Mouse (Mus musculus): ENCODE measurements around the gene Ptprb. TPM values are rescaled to one million over a fixed set of nuclear protein-coding genes. Genes with fewer than 3 reads are reported as not detected.

Gene Ptprb
- total RNA-seq (2012; rRNA removed) (not detected in 2 replicates), polyA plus RNA-seq (2012; ENCODE audit: insufficient read depth in 1 of 2, insufficient read length in 2 of 2, low read depth in 1 of 2, low replicate concordance in 2 of 2, missing spikeins in 1 of 2) (not detected)

DNA sequence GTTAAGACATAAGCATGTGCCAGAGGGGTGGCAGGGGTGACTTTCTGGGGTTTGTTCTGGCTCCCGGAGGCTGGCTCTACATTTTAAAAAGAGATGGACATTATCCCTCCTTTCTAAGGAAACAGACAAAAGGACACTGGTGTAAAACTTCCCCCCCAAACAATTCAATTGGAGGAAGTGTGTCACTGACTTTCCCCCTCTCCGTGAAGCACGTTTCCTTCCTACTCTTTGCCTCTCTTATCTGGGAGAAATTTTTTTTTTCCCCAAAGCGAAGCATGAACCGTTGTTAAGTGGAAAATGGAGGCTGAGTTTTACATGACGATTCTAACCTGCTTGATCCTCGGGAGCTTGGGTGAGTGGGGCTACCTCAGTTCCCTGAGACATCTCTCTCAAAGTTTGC, at the start of gene Ptprb:
Gene Ptprb (plus strand): TSS at position 244 of the 400 bp plus-strand sequence.
- no peak for DNase-seq (ENCODE audit: low read depth, low spot score)
- Histone ChIP-seq H3K79me2 (ENCODE audit: control insufficient read depth, insufficient read depth, low read length, poor library complexity) (no peaks in the 10 kb centered on the region), H3K27ac (ENCODE audit: control insufficient read depth, low read depth, low read length) (no peak within 1 kb of the TSS), H3K4me1 (ENCODE audit: control insufficient read depth in 1 of 2, insufficient read depth in 2 of 2, low read length in 2 of 2) (no peaks in the 10 kb centered on the region), H3K36me3 (ENCODE audit: control insufficient read depth in 1 of 2, insufficient read depth in 2 of 2, low read length in 2 of 2) (no peaks in the 10 kb centered on the region), H3K9ac (ENCODE audit: control insufficient read depth, low read depth, low read length, poor library complexity, severe bottlenecking) (no peak within 1 kb of the TSS), H3K9me3 (replicated peaks; ENCODE audit: insufficient read depth, low read length) (no peaks in the 10 kb centered on the region), H3K27me3 (ENCODE audit: control insufficient read depth in 1 of 2, insufficient read depth in 2 of 2, low read length in 2 of 2) (no peaks in the 10 kb centered on the region), H3K4me3 (ENCODE audit: control insufficient read depth in 1 of 2, insufficient read depth in 1 of 2, low read depth in 2 of 2, low read length in 2 of 2) (no peak within 1 kb of the TSS)
- TF ChIP-seq NELFE (IDR thresholded peaks at IDR 0.05; ENCODE audit: low read depth, low read length) (no peak), CHD2 (IDR thresholded peaks at IDR 0.05; ENCODE audit: low read length) (no peak), TAL1 (IDR thresholded peaks at IDR 0.05; ENCODE audit: low read length) (no peak), EP300 (IDR thresholded peaks at IDR 0.05; ENCODE audit: low read depth in 1 of 2, low read length in 2 of 2) (no peak), POLR2A (IDR thresholded peaks at IDR 0.05; ENCODE audit: control insufficient read depth in 1 of 2, insufficient read depth in 1 of 2, low read depth in 1 of 2, low read length in 2 of 2, poor library complexity in 1 of 2) (no peak)

DNA sequence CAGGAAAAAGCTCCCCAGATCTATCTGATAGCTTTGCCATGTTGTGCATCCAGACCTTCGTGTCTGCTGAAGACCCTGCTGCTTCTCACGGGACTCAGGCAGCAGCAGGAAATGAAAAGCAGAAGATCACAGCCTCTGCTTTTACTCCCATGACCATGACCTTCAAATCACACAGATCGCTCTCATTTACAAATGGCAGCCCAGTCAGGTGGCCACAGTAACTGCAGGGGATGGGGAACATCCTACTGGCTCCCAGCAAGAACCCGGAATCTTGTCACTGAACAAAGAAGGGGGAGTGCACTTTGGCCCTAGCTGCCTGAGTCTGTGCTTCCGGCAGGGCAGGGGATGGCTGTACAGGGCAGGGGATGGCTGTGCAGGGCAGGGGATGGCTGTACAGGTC, 40.0 kb upstream of the Ptprb start:
- Histone ChIP-seq H3K4me1 (ENCODE audit: control insufficient read depth in 1 of 2, insufficient read depth in 2 of 2, low read length in 2 of 2) (no peaks in the 10 kb centered on the region), H3K27me3 (ENCODE audit: control insufficient read depth in 1 of 2, insufficient read depth in 2 of 2, low read length in 2 of 2) (no peaks in the 10 kb centered on the region), H3K4me3 (ENCODE audit: control insufficient read depth in 1 of 2, insufficient read depth in 1 of 2, low read depth in 2 of 2, low read length in 2 of 2) (no peak overlapping the region), H3K36me3 (ENCODE audit: control insufficient read depth in 1 of 2, insufficient read depth in 2 of 2, low read length in 2 of 2) (no peaks in the 10 kb centered on the region), H3K9ac (ENCODE audit: control insufficient read depth, low read depth, low read length, poor library complexity, severe bottlenecking) (no peak overlapping the region), H3K9me3 (replicated peaks; ENCODE audit: insufficient read depth, low read length) (no peaks in the 10 kb centered on the region), H3K27ac (ENCODE audit: control insufficient read depth, low read depth, low read length) (no peak overlapping the region), H3K79me2 (ENCODE audit: control insufficient read depth, insufficient read depth, low read length, poor library complexity) (no peaks in the 10 kb centered on the region)
- TF ChIP-seq USF2 (IDR thresholded peaks at IDR 0.05; ENCODE audit: borderline replicate concordance in 1 of 2, insufficient read depth in 1 of 2, low read depth in 1 of 2, low read length in 2 of 2) (no peak), POLR2AphosphoS2 (IDR thresholded peaks at IDR 0.05; ENCODE audit: low read length) (no peak), HCFC1 (IDR thresholded peaks at IDR 0.05; ENCODE audit: low read depth, low read length) (no peak), POLR2AphosphoS5 (IDR thresholded peaks at IDR 0.05; ENCODE audit: borderline replicate concordance, low read depth, low read length) (no peak), NELFE (IDR thresholded peaks at IDR 0.05; ENCODE audit: low read depth, low read length) (no peak), MEF2A (IDR thresholded peaks at IDR 0.05; ENCODE audit: extremely low read depth, insufficient replicate concordance, low read depth, low read length, poor library complexity, severe bottlenecking) (no peak), JUND (IDR thresholded peaks at IDR 0.05; ENCODE audit: low read depth, low read length) (no peak), CHD1 (IDR thresholded peaks at IDR 0.05; ENCODE audit: low read depth, low read length) (no peak)
- DNase-seq (ENCODE audit: low read depth, low spot score) = no peak

DNA sequence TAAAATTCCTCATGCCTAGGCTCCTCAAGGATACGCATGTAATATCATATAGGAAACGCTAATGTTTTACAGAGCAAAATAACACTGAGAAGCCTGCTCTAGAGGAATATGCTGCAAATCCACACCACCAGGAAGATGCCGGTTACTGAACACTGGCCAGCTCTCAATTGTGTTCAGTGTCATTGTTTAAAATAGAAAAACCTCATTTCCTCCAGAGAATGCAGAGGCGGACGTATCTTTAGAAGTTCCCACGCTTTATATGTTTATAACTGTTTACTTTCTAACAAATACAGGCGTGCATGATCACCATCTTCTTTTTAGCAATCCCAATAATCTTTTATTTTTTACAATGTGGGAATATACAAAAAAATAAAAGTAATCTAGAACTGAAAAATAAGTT, 33.1 kb upstream of the Ptprb start:
- Histone ChIP-seq H3K79me2 (ENCODE audit: control insufficient read depth, insufficient read depth, low read length, poor library complexity) (no peaks in the 10 kb centered on the region), H3K9me3 (replicated peaks; ENCODE audit: insufficient read depth, low read length) (no peaks in the 10 kb centered on the region), H3K36me3 (ENCODE audit: control insufficient read depth in 1 of 2, insufficient read depth in 2 of 2, low read length in 2 of 2) (no peaks in the 10 kb centered on the region), H3K9ac (ENCODE audit: control insufficient read depth, low read depth, low read length, poor library complexity, severe bottlenecking) (no peak overlapping the region), H3K4me1 (ENCODE audit: control insufficient read depth in 1 of 2, insufficient read depth in 2 of 2, low read length in 2 of 2) (no peaks in the 10 kb centered on the region), H3K4me3 (ENCODE audit: control insufficient read depth in 1 of 2, insufficient read depth in 1 of 2, low read depth in 2 of 2, low read length in 2 of 2) (no peak overlapping the region), H3K27ac (ENCODE audit: control insufficient read depth, low read depth, low read length) (no peak overlapping the region), H3K27me3 (ENCODE audit: control insufficient read depth in 1 of 2, insufficient read depth in 2 of 2, low read length in 2 of 2) (no peaks in the 10 kb centered on the region)
- no peak for TF ChIP-seq NELFE (IDR thresholded peaks at IDR 0.05; ENCODE audit: low read depth, low read length)
- no peak for TF ChIP-seq POLR2AphosphoS2 (IDR thresholded peaks at IDR 0.05; ENCODE audit: low read length)
- TF ChIP-seq ZMIZ1 (IDR thresholded peaks at IDR 0.05; ENCODE audit: low read depth, low read length) = no peak
- no peak for TF ChIP-seq ETS1 (IDR thresholded peaks at IDR 0.05; ENCODE audit: low read depth, low read length)
- TF ChIP-seq EP300 (IDR thresholded peaks at IDR 0.05; ENCODE audit: low read depth in 1 of 2, low read length in 2 of 2) = no peak
- no peak for TF ChIP-seq TAL1 (IDR thresholded peaks at IDR 0.05; ENCODE audit: low read length)
- DNase-seq (ENCODE audit: low read depth, low spot score) = no peak
